Mouse (Mus musculus) spleen, adult 2 months (tissue): ENCODE results near the gene Ndrg2. TPM values are rescaled to one million over a fixed set of nuclear protein-coding genes. Genes with fewer than 3 reads are reported as not detected.

Experiments
- DNase-seq, 2 experiments: peaks; one replicate each; pipeline versions ENCODE4 v3.0.0 to v3.0.0-alpha.2; 2012 to 2021; ENCODE audit warnings: low spot score in 2 of 2, low read depth in 1 of 2
- H3K27ac ChIP-seq: fragments of 200-500 bp; 2 replicates; pipeline ENCODE4 v1.5.1; 2012; ENCODE audit warnings: low read length, inconsistent platforms; ENCODE audit not compliant: insufficient read depth
- H3K27me3 ChIP-seq: fragments of 200-500 bp; 2 replicates; pipeline ENCODE4 v1.6.1; 2012; ENCODE audit warnings: mild to moderate bottlenecking, moderate library complexity, low read length, inconsistent platforms; ENCODE audit not compliant: control insufficient read depth, insufficient read depth
- H3K36me3 ChIP-seq: fragments of 200-500 bp; 2 replicates; pipeline ENCODE4 v1.6.1; 2012; ENCODE audit warnings: mild to moderate bottlenecking, low read length, inconsistent platforms; ENCODE audit not compliant: control insufficient read depth, insufficient read depth
- H3K4me1 ChIP-seq: fragments of 200-500 bp; 2 replicates; pipeline ENCODE4 v1.6.1; 2011; ENCODE audit warnings: inconsistent platforms; ENCODE audit not compliant: control insufficient read depth, insufficient read depth, insufficient read length
- H3K4me3 ChIP-seq: fragments of 200-500 bp; 2 replicates; pipeline ENCODE4 v1.5.1; 2011; ENCODE audit warnings: mild to moderate bottlenecking, inconsistent platforms; ENCODE audit not compliant: insufficient read depth, insufficient read length; ENCODE audit errors: extremely low read depth
- CTCF ChIP-seq: fragments of 200-500 bp; IDR thresholded peaks from 2 replicates; pipeline ENCODE4 v1.5.1; 2011; ENCODE audit warnings: mild to moderate bottlenecking, inconsistent platforms; ENCODE audit not compliant: insufficient read depth, insufficient read length, insufficient replicate concordance; ENCODE audit errors: extremely low read depth
- POLR2A ChIP-seq: fragments of 200-500 bp; IDR thresholded peaks from 2 replicates; pipeline ENCODE4 v1.6.1; 2011; ENCODE audit warnings: low read depth, low read length, inconsistent platforms
- WGBS: fragments of 180-500 bp; shearing (Covaris S2); methylation state at CpG from one replicate; pipeline ENCODE4 v1.1.7; 2018; 5-methylcytosine and 5-hydroxymethylcytosine counted together
- polyA plus RNA-seq: library from polyadenylated mRNA; depleted of rRNA; stranded (reverse); fragments of >200 nt; gene quantifications from 2 replicates; pipeline ENCODE4 v1.2.3, GENCODE M21; 2012

Ndrg2 gene
- polyA plus RNA-seq, 1 experiment: 21.0 TPM

GRCm38 (mm10) chr14:51922571-51922865 is 8.6 kb upstream of the Ndrg2 start, which contains the start of gene Rnase13:
Rnase13 (minus strand) TSS chr14:51922773.
- H3K36me3 ChIP-seq: no peaks in the 10 kb centered on the region
- WGBS: 93% methylated on average over 7 of the region's 7 CpGs
- no peak within 1 kb of the TSS for H3K27ac ChIP-seq
- H3K27me3 ChIP-seq: no peaks in the 10 kb centered on the region
- no peaks in the 10 kb centered on the region for H3K4me1 ChIP-seq
- DNase-seq: no peak
- TF ChIP-seq POLR2A (no peak), CTCF (no peak)
- H3K4me3 ChIP-seq: no peak within 1 kb of the TSS

- H3K4me1 ChIP-seq: no peaks in the 10 kb centered on the region
- H3K4me3 ChIP-seq: no peak overlapping the region
- no peaks in the 10 kb centered on the region for H3K36me3 ChIP-seq
- no peak overlapping the region for H3K27ac ChIP-seq
- no peaks in the 10 kb centered on the region for H3K27me3 ChIP-seq
- WGBS: 84% methylated on average over 16 of the region's 16 CpGs
- no peak for DNase-seq
- TF ChIP-seq POLR2A (no peak), CTCF (no peak)
Observed at GRCm38 (mm10) chr14:51921759-51922570, 8.0 kb upstream of the Ndrg2 start.

- Histone ChIP-seq H3K27ac (no peak overlapping the region), H3K36me3 (no peaks in the 10 kb centered on the region), H3K4me3 (no peak overlapping the region), H3K4me1 (no peaks in the 10 kb centered on the region), H3K27me3 (0 out of 2 replicates have a peak, but pooled peaks cover under 1% of the 10 kb centered on the region)
- DNase-seq: no peak
- WGBS: 85% methylated on average over 4 of the region's 4 CpGs
- TF ChIP-seq POLR2A (no peak), CTCF (no peak)
Observed at GRCm38 (mm10) chr14:51918966-51919365, 5.0 kb upstream of the Ndrg2 start.

GRCm38 (mm10) chr14:51918125-51918524 is 4.2 kb upstream of the Ndrg2 start, which contains the start of gene Tppp2:
Tppp2 (plus strand) TSS chr14:51918425.
- 95% methylated on average over 4 of the region's 4 CpGs for WGBS
- Histone ChIP-seq H3K27me3 (peaks cover 5% of the 10 kb centered on the region), H3K4me3 (no peak within 1 kb of the TSS)

GRCm38 (mm10) chr14:51916539-51916938 is 2.6 kb upstream of the Ndrg2 start:
- WGBS: 93% methylated on average over 4 of the region's 4 CpGs
- Histone ChIP-seq H3K27ac (no peak overlapping the region), H3K36me3 (no peaks in the 10 kb centered on the region), H3K27me3 (peaks cover 12% of the 10 kb centered on the region), H3K4me1 (peaks cover 3% of the 10 kb centered on the region), H3K4me3 (no peak overlapping the region)
- no peak for DNase-seq
- TF ChIP-seq POLR2A: no peak
- TF ChIP-seq CTCF: no peak

More at GRCm38 (mm10) chr14:51918125-51918524, 4.2 kb upstream of the Ndrg2 start, which contains the start of gene Tppp2:
- Histone ChIP-seq H3K4me1 (peaks cover 2% of the 10 kb centered on the region; the same call in 1 of the 2 replicates), H3K27ac (no peak within 1 kb of the TSS), H3K36me3 (no peaks in the 10 kb centered on the region)
- no peak for DNase-seq
- TF ChIP-seq POLR2A (no peak), CTCF (no peak)

- Histone ChIP-seq H3K27me3 (peaks cover 12% of the 10 kb centered on the region), H3K36me3 (no peaks in the 10 kb centered on the region), H3K27ac (no peak overlapping the region), H3K4me1 (peaks cover 3% of the 10 kb centered on the region), H3K4me3 (no peak overlapping the region)
- 11% methylated on average over 3 of the region's 3 CpGs for WGBS
- TF ChIP-seq CTCF: no peak
- no peak for TF ChIP-seq POLR2A
- no peak for DNase-seq
Observed at GRCm38 (mm10) chr14:51915030-51915429, 1.1 kb upstream of the Ndrg2 start.
